Mouse (Mus musculus) neural tube, embryonic 14.5 days (tissue): ENCODE results near the gene Gnas. TPM values are rescaled to one million over a fixed set of nuclear protein-coding genes. Genes with fewer than 3 reads are reported as not detected.

Source experiments
- ATAC-seq: fragments of 200-750 bp; cut with Nextera tagmentation; 2 replicates; pipeline ENCODE4 v1.8.0; 2017; ENCODE audit warnings: low read depth, mild to moderate bottlenecking, moderate TSS enrichment, moderate library complexity
- H3K27ac ChIP-seq: fragments of 300-500 bp; sonication (generic); 2 replicates; pipeline ENCODE4 v1.5.1; 2014; ENCODE audit warnings: low read depth, mild to moderate bottlenecking, control low read depth, low read length, moderate library complexity, mixed read lengths
- H3K27me3 ChIP-seq: fragments of 300-500 bp; sonication (generic); 2 replicates; pipeline ENCODE4 v1.6.1; 2014; ENCODE audit warnings: low read length; ENCODE audit not compliant: control insufficient read depth, insufficient read depth
- H3K36me3 ChIP-seq: fragments of 300-500 bp; sonication (generic); 2 replicates; pipeline ENCODE4 v1.6.1; 2014; ENCODE audit warnings: low read length, mixed read lengths; ENCODE audit not compliant: control insufficient read depth, insufficient read depth
- H3K4me1 ChIP-seq: fragments of 300-500 bp; sonication (generic); 2 replicates; pipeline ENCODE4 v1.6.1; 2014; ENCODE audit warnings: low read length; ENCODE audit not compliant: control insufficient read depth, insufficient read depth
- H3K4me2 ChIP-seq: fragments of 300-500 bp; sonication (generic); 2 replicates; pipeline ENCODE4 v1.6.1; 2014; ENCODE audit warnings: mild to moderate bottlenecking, low read depth, low read length, control low read depth
- H3K4me3 ChIP-seq: fragments of 300-500 bp; sonication (generic); 2 replicates; pipeline ENCODE4 v1.5.1; 2014; ENCODE audit warnings: low read depth, low read length, control low read depth, mixed read lengths
- H3K9ac ChIP-seq: fragments of 300-500 bp; sonication (generic); replicated peaks from 2 replicates; pipeline ENCODE4 v1.6.1; 2014; ENCODE audit warnings: low read depth, mild to moderate bottlenecking, control low read depth, low read length, mixed read lengths
- H3K9me3 ChIP-seq: fragments of 300-500 bp; sonication (generic); 2 replicates; pipeline ENCODE4 v1.6.1; 2016; ENCODE audit warnings: low read length; ENCODE audit not compliant: control insufficient read depth
- WGBS: fragments of 180-500 bp; shearing (Covaris S2); extraction: QIAGEN DNeasy Blood & Tissue Kit; methylation state at CpG from one replicate; pipeline ENCODE4 v1.1.7; 2014; 5-methylcytosine and 5-hydroxymethylcytosine counted together
- polyA plus RNA-seq: library from polyadenylated mRNA; unstranded; fragments of >200 nt; fragmentation: Nextera tagmentation; extraction: Ambion mirVana; gene quantifications from 2 replicates; pipeline ENCODE4 v1.2.1, GENCODE M21; 2014

Gnas gene
- polyA plus RNA-seq, 1 experiment from 2014 or later: 1,718 TPM

DNA sequence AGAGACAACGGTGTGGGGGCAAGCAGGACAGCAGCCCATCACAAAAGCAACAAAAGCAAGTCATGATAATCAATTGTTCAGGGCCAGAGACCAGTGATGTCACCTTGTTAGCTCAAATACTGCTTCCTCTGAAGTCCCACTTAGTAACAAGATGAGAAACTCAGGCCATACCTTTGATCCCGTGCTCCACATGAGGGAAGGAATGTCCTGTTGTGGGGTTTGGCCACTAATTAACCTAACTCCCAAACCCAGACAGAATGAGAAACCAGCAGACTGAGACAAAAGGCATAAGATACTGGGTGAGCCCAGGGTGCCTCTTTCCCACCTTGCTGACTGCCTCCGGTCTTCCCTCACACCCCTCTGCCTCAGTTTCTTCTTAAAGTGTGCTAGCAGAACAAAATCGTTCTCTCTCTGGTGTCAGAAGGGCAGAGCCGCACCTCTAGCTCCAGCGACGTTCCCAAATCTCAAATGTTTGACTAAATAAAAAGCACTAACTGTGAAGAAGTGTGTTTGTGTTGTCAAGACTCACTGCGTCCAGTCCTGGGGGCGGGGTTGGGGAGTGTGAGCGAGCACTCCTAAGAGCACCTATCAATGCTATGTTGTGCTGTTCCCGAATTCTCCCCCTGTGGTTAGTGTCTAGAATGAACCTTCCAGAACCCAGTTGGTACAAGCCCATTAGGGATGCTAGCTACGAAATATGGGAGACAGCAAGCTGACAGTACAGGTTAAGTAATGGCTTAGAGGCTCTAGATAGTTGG is 4.7 kb downstream of the Gnas start:
- peaks cover 7% of the 10 kb centered on the region; the same call in 1 of the 2 replicates for H3K9me3 ChIP-seq
- 43% methylated on average over 12 of the region's 12 CpGs for WGBS
- peaks cover 18% of the 10 kb centered on the region; the same call in 1 of the 2 replicates for H3K4me1 ChIP-seq
- no peak overlapping the region for H3K9ac ChIP-seq
- no peak overlapping the region for H3K4me3 ChIP-seq
- no peak overlapping the region for H3K27ac ChIP-seq
- H3K36me3 ChIP-seq: peaks cover 14% of the 10 kb centered on the region; the same call in 1 of the 2 replicates
- ATAC-seq: no peak
- peaks cover 14% of the 10 kb centered on the region for H3K27me3 ChIP-seq
- no peak overlapping the region for H3K4me2 ChIP-seq

DNA sequence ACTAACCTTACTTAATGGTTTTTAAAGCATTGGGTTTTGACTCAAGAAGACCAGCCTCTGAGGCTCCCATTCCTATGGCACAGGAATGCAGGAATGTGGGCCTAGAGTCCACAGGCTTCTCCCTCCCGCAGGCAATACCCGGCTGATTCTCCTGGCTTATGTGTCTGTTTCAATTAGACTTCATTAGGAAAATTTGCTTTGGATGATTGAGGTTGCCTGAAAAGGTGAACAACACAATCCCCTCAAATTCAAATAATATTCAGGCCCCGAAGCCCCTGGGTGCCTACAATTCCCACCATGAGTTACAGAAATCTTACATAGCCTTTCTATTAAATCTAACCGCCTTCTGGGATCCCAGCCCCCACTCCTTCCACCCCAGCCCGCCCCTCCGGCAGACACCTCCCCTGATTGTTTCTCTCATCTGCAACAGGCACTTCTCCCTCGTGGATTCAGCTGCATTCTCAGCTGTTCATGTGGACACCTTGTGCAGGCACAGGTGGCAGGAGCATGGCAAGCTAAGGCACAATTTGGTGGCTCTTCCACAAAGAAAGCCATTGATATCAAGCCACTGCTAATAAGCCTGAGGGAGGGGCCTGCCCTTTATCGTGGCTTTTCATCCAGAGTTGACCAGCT is 7.0 kb downstream of the Gnas start:
- no peak overlapping the region for H3K27ac ChIP-seq
- 0 out of 2 replicates have a peak, but pooled peaks cover 1% of the 10 kb centered on the region for H3K9me3 ChIP-seq
- H3K9ac ChIP-seq: no peak overlapping the region; the same call in 1 of the 2 replicates
- H3K36me3 ChIP-seq: no peaks in the 10 kb centered on the region
- 57% methylated on average over 8 of the region's 8 CpGs for WGBS
- H3K4me1 ChIP-seq: peaks cover 18% of the 10 kb centered on the region; the same call in 1 of the 2 replicates
- peak overlapping the region; percentile 46 for H3K4me2 ChIP-seq
- ATAC-seq: no peak
- peak overlapping the region; percentile 22 for H3K4me3 ChIP-seq
- H3K27me3 ChIP-seq: peaks cover 7% of the 10 kb centered on the region

DNA sequence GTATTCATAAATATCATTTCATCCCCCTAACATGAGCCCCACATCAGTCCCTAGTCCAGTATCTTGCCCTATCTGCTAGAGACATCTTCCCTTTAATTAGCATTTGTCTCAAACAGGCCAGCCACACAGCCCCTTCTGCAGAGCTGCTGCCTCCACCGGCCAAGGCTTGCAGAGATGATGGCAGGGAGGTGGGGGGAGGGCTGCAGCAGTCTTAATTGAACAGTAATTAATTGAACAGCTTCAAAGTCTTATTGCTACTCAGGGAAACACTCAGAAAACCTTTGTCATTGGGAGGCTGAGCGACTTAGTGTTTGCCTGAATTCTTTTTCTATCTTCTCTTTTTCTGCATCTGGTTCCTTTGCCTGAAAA is 7.5 kb downstream of the Gnas start:
- Histone ChIP-seq H3K9ac (no peak overlapping the region; the same call in 1 of the 2 replicates), H3K27me3 (peaks cover 3% of the 10 kb centered on the region; the same call in 1 of the 2 replicates), H3K27ac (no peak overlapping the region), H3K9me3 (0 out of 2 replicates have a peak, but pooled peaks cover 3% of the 10 kb centered on the region), H3K4me3 (peak overlapping the region; percentile 22), H3K36me3 (no peaks in the 10 kb centered on the region), H3K4me1 (peaks cover 18% of the 10 kb centered on the region; the same call in 1 of the 2 replicates), H3K4me2 (peak overlapping the region; percentile 46)
- 0 out of 2 replicates have a peak, but pooled peaks have one; percentile 10 for ATAC-seq
- 20% methylated on average over 2 of the region's 2 CpGs for WGBS

- peak overlapping the region; percentile 58 for H3K4me3 ChIP-seq
- 50% methylated on average over 8 of the region's 8 CpGs for WGBS
- H3K4me2 ChIP-seq: peak overlapping the region; percentile 53
- H3K9me3 ChIP-seq: peaks cover 11% of the 10 kb centered on the region
- peak overlapping the region; percentile 62 for H3K9ac ChIP-seq
- no peaks in the 10 kb centered on the region for H3K36me3 ChIP-seq
- peak overlapping the region; percentile 80 for H3K27ac ChIP-seq
- H3K4me1 ChIP-seq: peaks cover 25% of the 10 kb centered on the region; the same call in 1 of the 2 replicates
- peak; percentile 1; the same call in 1 of the 2 replicates for ATAC-seq
- peaks cover 8% of the 10 kb centered on the region for H3K27me3 ChIP-seq
Observed at GRCm38 (mm10) chr2:174294457-174294856, 10.3 kb downstream of the Gnas start.

- peak overlapping the region; percentile 58 for H3K4me3 ChIP-seq
- H3K36me3 ChIP-seq: no peaks in the 10 kb centered on the region
- peaks cover 8% of the 10 kb centered on the region for H3K27me3 ChIP-seq
- H3K4me2 ChIP-seq: peak overlapping the region; percentile 53
- H3K9me3 ChIP-seq: peaks cover 16% of the 10 kb centered on the region
- H3K27ac ChIP-seq: peak overlapping the region; percentile 80
- H3K4me1 ChIP-seq: peaks cover 29% of the 10 kb centered on the region
- ATAC-seq: peak; percentile 93
- 49% methylated on average over 36 of the region's 36 CpGs for WGBS
- peak overlapping the region; percentile 62 for H3K9ac ChIP-seq
Observed at GRCm38 (mm10) chr2:174295175-174295899, 11.2 kb downstream of the Gnas start.

GRCm38 (mm10) chr2:174295900-174296465 is 11.9 kb downstream of the Gnas start:
- Histone ChIP-seq H3K4me2 (peak overlapping the region; percentile 53), H3K4me3 (peak overlapping the region; percentile 58), H3K9me3 (peaks cover 17% of the 10 kb centered on the region), H3K36me3 (no peaks in the 10 kb centered on the region), H3K27ac (no peak overlapping the region), H3K27me3 (peaks cover 8% of the 10 kb centered on the region), H3K9ac (no peak overlapping the region), H3K4me1 (peaks cover 28% of the 10 kb centered on the region)
- no peak for ATAC-seq
- WGBS: 49% methylated on average over 29 of the region's 29 CpGs

DNA sequence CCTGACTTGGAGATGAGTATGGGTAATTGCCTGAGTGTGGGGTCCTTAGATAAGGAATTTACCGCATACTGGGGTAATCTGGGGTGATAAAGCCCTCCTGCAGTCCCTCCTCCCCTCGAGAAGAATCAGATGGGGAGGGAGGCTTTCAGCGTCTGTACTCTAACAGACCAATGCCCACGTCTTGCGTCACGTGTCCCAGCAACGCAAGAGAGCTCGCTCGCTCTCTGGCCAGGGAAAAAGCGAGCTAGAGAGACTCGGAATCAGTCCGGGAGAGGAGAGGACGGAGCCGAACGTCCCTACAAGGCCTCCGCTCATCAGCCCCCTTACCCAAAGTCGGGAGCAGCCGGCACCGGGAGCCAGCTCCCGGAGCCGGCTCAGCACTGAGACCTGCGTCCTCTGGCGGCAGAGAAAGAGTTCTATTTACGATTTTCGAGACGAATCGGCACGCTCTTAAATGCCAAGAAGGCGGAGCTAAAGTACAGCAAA is 13.0 kb downstream of the Gnas start:
- Histone ChIP-seq H3K27me3 (peaks cover 8% of the 10 kb centered on the region), H3K4me2 (peak overlapping the region; percentile 20; the same call in 1 of the 2 replicates), H3K27ac (no peak overlapping the region), H3K9me3 (peaks cover 17% of the 10 kb centered on the region), H3K36me3 (no peaks in the 10 kb centered on the region), H3K9ac (no peak overlapping the region), H3K4me1 (peaks cover 20% of the 10 kb centered on the region), H3K4me3 (0 out of 2 replicates have a peak overlapping the region, but pooled peaks have one; percentile 5)
- 47% methylated on average over 29 of the region's 29 CpGs for WGBS
- no peak for ATAC-seq

DNA sequence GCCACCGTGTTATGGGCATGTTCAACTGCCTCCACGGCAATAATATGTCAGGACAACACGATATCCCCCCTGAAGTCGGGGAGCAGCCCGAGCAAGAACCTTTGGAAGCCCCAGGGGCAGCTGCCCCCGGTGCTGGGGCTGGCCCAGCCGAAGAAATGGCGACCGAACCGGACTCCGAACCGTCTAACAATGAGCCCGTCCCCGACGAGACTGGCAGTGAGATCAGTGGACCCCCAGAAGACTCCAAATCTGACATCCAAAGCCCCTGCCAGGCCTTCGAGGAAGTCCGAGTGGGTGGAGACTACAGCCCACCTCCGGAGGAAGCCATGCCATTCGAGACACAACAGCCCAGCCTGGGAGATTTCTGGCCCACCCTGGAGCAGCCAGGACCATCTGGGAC is 13.7 kb downstream of the Gnas start:
- Histone ChIP-seq H3K9ac (no peak overlapping the region), H3K4me1 (peaks cover 16% of the 10 kb centered on the region), H3K4me2 (no peak overlapping the region), H3K4me3 (peak overlapping the region; percentile 25), H3K27me3 (peaks cover 8% of the 10 kb centered on the region), H3K36me3 (no peaks in the 10 kb centered on the region), H3K9me3 (peaks cover 17% of the 10 kb centered on the region), H3K27ac (no peak overlapping the region)
- ATAC-seq: no peak
- WGBS: 68% methylated on average over 19 of the region's 19 CpGs
